Mouse (Mus musculus): Measurements from ENCODE around the gene Akt3.

Akt3 gene

GRCm38 (mm10) chr1:177188708-177189107 lies 69.3 kb downstream of the Akt3 start:
- DNase-seq (ENCODE audit: low spot score in 2 of 2), result peak; percentile 17 to 42

GRCm38 (mm10) chr1:177186751-177187150 lies 71.3 kb downstream of the Akt3 start:
- no peak for DNase-seq (ENCODE audit: low spot score in 2 of 2)

- no peak for DNase-seq (ENCODE audit: low spot score in 2 of 2)
Measured at GRCm38 (mm10) chr1:177179635-177180034, 78.4 kb downstream of the Akt3 start.

GRCm38 (mm10) chr1:177175436-177175835 lies 82.6 kb downstream of the Akt3 start:
- DNase-seq (ENCODE audit: low spot score in 2 of 2), result no peak

- no peak for DNase-seq (ENCODE audit: low spot score in 2 of 2)
Measured at GRCm38 (mm10) chr1:177171300-177171699, 86.7 kb downstream of the Akt3 start.

- DNase-seq (ENCODE audit: low spot score in 2 of 2), result no peak
Measured at GRCm38 (mm10) chr1:177165789-177166188, 92.2 kb downstream of the Akt3 start.

GRCm38 (mm10) chr1:177165336-177165735 lies 92.7 kb downstream of the Akt3 start:
- no peak for DNase-seq (ENCODE audit: low spot score in 2 of 2)

GRCm38 (mm10) chr1:177150344-177151021 lies 107.5 kb downstream of the Akt3 start:
- no peak for DNase-seq (ENCODE audit: low spot score in 2 of 2)

- DNase-seq (ENCODE audit: low spot score in 2 of 2), result no peak
Measured at GRCm38 (mm10) chr1:177148746-177149145, 109.3 kb downstream of the Akt3 start.

GRCm38 (mm10) chr1:177141468-177141867 lies 116.5 kb downstream of the Akt3 start:
- DNase-seq (ENCODE audit: low spot score in 2 of 2), result no peak

GRCm38 (mm10) chr1:177139652-177140051 lies 118.4 kb downstream of the Akt3 start:
- DNase-seq (ENCODE audit: low spot score in 2 of 2), result no peak

GRCm38 (mm10) chr1:177131458-177131857 lies 126.5 kb downstream of the Akt3 start:
- DNase-seq (ENCODE audit: low spot score in 2 of 2), result no peak

- no peak for DNase-seq (ENCODE audit: low spot score in 2 of 2)
Measured at GRCm38 (mm10) chr1:177126674-177127073, 131.3 kb downstream of the Akt3 start.

- DNase-seq (ENCODE audit: low spot score in 2 of 2), result no peak
Measured at GRCm38 (mm10) chr1:177110665-177111271, 147.2 kb downstream of the Akt3 start.

- DNase-seq (ENCODE audit: low spot score in 2 of 2), result no peak
Measured at GRCm38 (mm10) chr1:177090465-177090864, 167.5 kb downstream of the Akt3 start.

- DNase-seq (ENCODE audit: low spot score in 2 of 2), result no peak
Measured at GRCm38 (mm10) chr1:177089515-177089914, 168.5 kb downstream of the Akt3 start.

GRCm38 (mm10) chr1:177089048-177089447 lies 169.0 kb downstream of the Akt3 start:
- DNase-seq (ENCODE audit: low spot score in 2 of 2), result no peak

GRCm38 (mm10) chr1:177081957-177082645 lies 175.9 kb downstream of the Akt3 start:
- DNase-seq (ENCODE audit: low spot score in 2 of 2), result no peak

GRCm38 (mm10) chr1:177069161-177069560 lies 188.8 kb downstream of the Akt3 start:
- no peak for DNase-seq (ENCODE audit: low spot score in 2 of 2)

GRCm38 (mm10) chr1:177067123-177067646 lies 190.8 kb downstream of the Akt3 start:
- no peak for DNase-seq (ENCODE audit: low spot score in 2 of 2)

- DNase-seq (ENCODE audit: low spot score in 2 of 2), result no peak
Measured at GRCm38 (mm10) chr1:177065732-177066131, 192.3 kb downstream of the Akt3 start.

GRCm38 (mm10) chr1:177061761-177062160 lies 196.2 kb downstream of the Akt3 start:
- no peak for DNase-seq (ENCODE audit: low spot score in 2 of 2)

GRCm38 (mm10) chr1:177054891-177055290 lies 203.1 kb downstream of the Akt3 start:
- DNase-seq (ENCODE audit: low spot score in 2 of 2), result no peak
